13 mouse cellular contexts compared by ENCODE assay signal in the genomic region with DNA sequence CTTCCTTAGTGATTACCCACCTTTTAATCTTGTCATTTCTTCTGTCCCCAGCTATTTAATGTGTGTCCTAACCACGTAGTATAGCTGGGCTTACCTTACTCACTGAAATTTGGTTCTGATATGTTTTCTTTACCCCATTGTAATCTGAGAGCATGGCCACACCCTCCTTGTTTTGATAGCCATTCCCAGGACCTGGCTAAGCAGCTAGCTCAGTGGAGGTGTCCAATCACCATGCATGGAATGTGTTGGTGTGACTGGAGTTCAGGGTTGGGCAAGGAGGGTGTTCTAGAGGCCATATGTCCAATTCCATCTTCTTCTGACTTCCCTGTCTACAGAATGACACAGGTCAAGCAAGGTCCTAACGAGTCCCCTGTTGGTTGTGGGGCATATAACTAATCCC.
DNase-seq lines count a peak whose midpoint lies in the region; ATAC-seq and TF ChIP-seq lines count a peak whose summit lies in the region.
"Had no signal": no experiment of that assay in that cellular context is flagged by ENCODE, and none has a peak within 500 bp of the region (broad histone marks: within the 10 kb centered on the region; RNA-seq: fewer than 3 reads in every experiment).

No protein-coding gene starts in this region.

- peaks cover 23% of the 10 kb centered on the region for H3K4me1 ChIP-seq in hindbrain, embryonic 12.5 days
- peaks cover 13% of the 10 kb centered on the region for H3K4me1 ChIP-seq in hindbrain, embryonic 14.5 days (replicated peaks; ENCODE audit: control insufficient read depth, insufficient read depth, low read length)
- H3K4me1 ChIP-seq in midbrain, embryonic 12.5 days: peaks cover 15% of the 10 kb centered on the region
- no peaks in the 10 kb centered on the region for H3K4me1 ChIP-seq in midbrain, postnatal 0 days (ENCODE audit: insufficient read depth, low read length)
- 0 out of 2 replicates have a peak, but pooled peaks cover 9% of the 10 kb centered on the region for H3K4me1 ChIP-seq in intestine, embryonic 14.5 days (replicated peaks; ENCODE audit: control insufficient read depth, insufficient read depth, low read length)
- H3K4me1 ChIP-seq in stomach, embryonic 15.5 days: peaks cover 19% of the 10 kb centered on the region

- H3K9me3 ChIP-seq in hindbrain, embryonic 12.5 days (replicated peaks): 0 out of 2 replicates have a peak, but pooled peaks cover 3% of the 10 kb centered on the region
- H3K9me3 ChIP-seq in hindbrain, embryonic 14.5 days (ENCODE audit: control insufficient read depth, low read length): no peaks in the 10 kb centered on the region
- 0 out of 2 replicates have a peak, but pooled peaks cover 3% of the 10 kb centered on the region for H3K9me3 ChIP-seq in midbrain, embryonic 12.5 days
- no peaks in the 10 kb centered on the region for H3K9me3 ChIP-seq in midbrain, postnatal 0 days (ENCODE audit: low read length)
- no peaks in the 10 kb centered on the region for H3K9me3 ChIP-seq in intestine, embryonic 14.5 days (ENCODE audit: control insufficient read depth, low read length)
- no peaks in the 10 kb centered on the region for H3K9me3 ChIP-seq in stomach, embryonic 15.5 days

- intact Hi-C loops in left cerebral cortex, postnatal 25 days (cut with DNase I): no loop called here

- whole genome bisulfite sequencing in hindbrain, embryonic 12.5 days: 58% methylated on average over 2 of the region's 2 CpGs
- WGBS in hindbrain, embryonic 14.5 days: 69% methylated on average over 2 of the region's 2 CpGs
- WGBS in midbrain, embryonic 12.5 days: 78% methylated on average over 2 of the region's 2 CpGs
- 83% methylated on average over 2 of the region's 2 CpGs for WGBS in midbrain, postnatal 0 days
- WGBS in intestine, embryonic 14.5 days: 63% methylated on average over 2 of the region's 2 CpGs
- 67% methylated on average over 2 of the region's 2 CpGs for WGBS in stomach, embryonic 15.5 days

- peak overlapping the region; percentile 74 for H3K27ac ChIP-seq in hindbrain, embryonic 12.5 days
- no peak overlapping the region for H3K27ac ChIP-seq in hindbrain, embryonic 14.5 days
- peak overlapping the region; percentile 65 for H3K27ac ChIP-seq in midbrain, embryonic 12.5 days (replicated peaks)
- no peak overlapping the region for H3K27ac ChIP-seq in midbrain, postnatal 0 days (ENCODE audit: low read depth, low read length)
- peak overlapping the region; percentile 80 for H3K27ac ChIP-seq in intestine, embryonic 14.5 days (ENCODE audit: low read depth)
- peak overlapping the region; percentile 59; the same call in 1 of the 2 replicates for H3K27ac ChIP-seq in stomach, embryonic 15.5 days
- H3K27ac ChIP-seq: macrophage had no signal

- no peaks in the 10 kb centered on the region for H3K27me3 ChIP-seq in hindbrain, embryonic 12.5 days
- H3K27me3 ChIP-seq in hindbrain, embryonic 14.5 days (ENCODE audit: control insufficient read depth, insufficient read depth, low read length): no peaks in the 10 kb centered on the region
- peaks cover 99% of the 10 kb centered on the region for H3K27me3 ChIP-seq in midbrain, embryonic 12.5 days
- no peaks in the 10 kb centered on the region for H3K27me3 ChIP-seq in midbrain, postnatal 0 days (ENCODE audit: insufficient read depth, low read length)
- no peaks in the 10 kb centered on the region for H3K27me3 ChIP-seq in intestine, embryonic 14.5 days (replicated peaks; ENCODE audit: control insufficient read depth, insufficient read depth, low read length)
- no peaks in the 10 kb centered on the region for H3K27me3 ChIP-seq in stomach, embryonic 15.5 days (replicated peaks)

- no peak overlapping the region for H3K9ac ChIP-seq in hindbrain, embryonic 12.5 days
- no peak overlapping the region for H3K9ac ChIP-seq in hindbrain, embryonic 14.5 days
- H3K9ac ChIP-seq in midbrain, embryonic 12.5 days (replicated peaks): no peak overlapping the region
- no peak overlapping the region for H3K9ac ChIP-seq in midbrain, postnatal 0 days (replicated peaks; ENCODE audit: low read length, poor library complexity, severe bottlenecking)
- H3K9ac ChIP-seq in intestine, embryonic 14.5 days (ENCODE audit: low read length): no peak overlapping the region
- H3K9ac ChIP-seq in stomach, embryonic 15.5 days: no peak overlapping the region
- H3K9ac ChIP-seq: liver, postnatal 0 days had no signal

- no peaks in the 10 kb centered on the region for H3K36me3 ChIP-seq in hindbrain, embryonic 12.5 days
- no peaks in the 10 kb centered on the region for H3K36me3 ChIP-seq in hindbrain, embryonic 14.5 days (replicated peaks; ENCODE audit: control insufficient read depth, insufficient read depth)
- H3K36me3 ChIP-seq in midbrain, embryonic 12.5 days: no peaks in the 10 kb centered on the region
- no peaks in the 10 kb centered on the region for H3K36me3 ChIP-seq in midbrain, postnatal 0 days (ENCODE audit: insufficient read depth, low read length)
- no peaks in the 10 kb centered on the region for H3K36me3 ChIP-seq in intestine, embryonic 14.5 days (ENCODE audit: control insufficient read depth, insufficient read depth, low read length)
- no peaks in the 10 kb centered on the region for H3K36me3 ChIP-seq in stomach, embryonic 15.5 days

- DNase-seq in hindbrain, embryonic 14.5 days (ENCODE audit: low spot score): no peak
- DNase-seq in midbrain, postnatal 0 days (ENCODE audit: low spot score): no peak
- no peak for DNase-seq in intestine, embryonic 14.5 days (ENCODE audit: low spot score)
- no peak for DNase-seq in left cerebral cortex, postnatal 25 days (ENCODE audit: low spot score in 2 of 2)
- DNase-seq in ovary, postnatal 36 days (ENCODE audit: low spot score): no peak
- DNase-seq: heart, postnatal 10 days; liver, postnatal 0 days; right cerebral cortex, postnatal 25 days had no signal

- H3K4me3 ChIP-seq in hindbrain, embryonic 12.5 days: no peak overlapping the region
- no peak overlapping the region for H3K4me3 ChIP-seq in hindbrain, embryonic 14.5 days (replicated peaks; ENCODE audit: low read length)
- H3K4me3 ChIP-seq in midbrain, embryonic 12.5 days: no peak overlapping the region
- no peak overlapping the region for H3K4me3 ChIP-seq in midbrain, postnatal 0 days (ENCODE audit: low read depth, low read length)
- no peak overlapping the region for H3K4me3 ChIP-seq in intestine, embryonic 14.5 days (ENCODE audit: low read depth, low read length)
- no peak overlapping the region for H3K4me3 ChIP-seq in stomach, embryonic 15.5 days (replicated peaks)
- H3K4me3 ChIP-seq: erythroblast, embryonic 14.5 days had no signal

- TF ChIP-seq CTCF in midbrain, postnatal 0 days (IDR thresholded peaks at IDR 0.05): no peak

- no peak for ATAC-seq in hindbrain, embryonic 12.5 days (ENCODE audit: low FRiP score)
- no peak for ATAC-seq in hindbrain, embryonic 14.5 days (ENCODE audit: low FRiP score)
- ATAC-seq in midbrain, embryonic 12.5 days (ENCODE audit: low FRiP score, low read depth): no peak
- ATAC-seq in midbrain, postnatal 0 days (ENCODE audit: low FRiP score): no peak
- ATAC-seq in intestine, embryonic 14.5 days (replicated peaks; ENCODE audit: low FRiP score, low TSS enrichment, low read depth): no peak
- ATAC-seq in stomach, embryonic 15.5 days (ENCODE audit: insufficient read depth, low FRiP score, low read depth): no peak; the same call in 1 of the 2 replicates
- ATAC-seq: liver, postnatal 0 days had no signal

- H3K4me2 ChIP-seq in hindbrain, embryonic 12.5 days (replicated peaks): no peak overlapping the region
- no peak overlapping the region for H3K4me2 ChIP-seq in hindbrain, embryonic 14.5 days (replicated peaks)
- H3K4me2 ChIP-seq in midbrain, embryonic 12.5 days (replicated peaks): no peak overlapping the region
- H3K4me2 ChIP-seq in midbrain, postnatal 0 days (ENCODE audit: low read depth, low read length, poor library complexity, severe bottlenecking): no peak overlapping the region
- no peak overlapping the region for H3K4me2 ChIP-seq in intestine, embryonic 14.5 days (ENCODE audit: low read length)
- H3K4me2 ChIP-seq in stomach, embryonic 15.5 days: no peak overlapping the region

Comparison
In these comparisons a context has a peak if more than half of its experiments do, and no peak if none do; other contexts are left out.
1. H3K27ac ChIP-seq: peak in hindbrain, embryonic 12.5 days (single experiment), midbrain, embryonic 12.5 days (single experiment), intestine, embryonic 14.5 days (single experiment) and stomach, embryonic 15.5 days (single experiment); none in hindbrain, embryonic 14.5 days (single experiment) and midbrain, postnatal 0 days (single experiment).